Mouse (Mus musculus): ENCODE measurements around the gene Cnga4.

DNA sequence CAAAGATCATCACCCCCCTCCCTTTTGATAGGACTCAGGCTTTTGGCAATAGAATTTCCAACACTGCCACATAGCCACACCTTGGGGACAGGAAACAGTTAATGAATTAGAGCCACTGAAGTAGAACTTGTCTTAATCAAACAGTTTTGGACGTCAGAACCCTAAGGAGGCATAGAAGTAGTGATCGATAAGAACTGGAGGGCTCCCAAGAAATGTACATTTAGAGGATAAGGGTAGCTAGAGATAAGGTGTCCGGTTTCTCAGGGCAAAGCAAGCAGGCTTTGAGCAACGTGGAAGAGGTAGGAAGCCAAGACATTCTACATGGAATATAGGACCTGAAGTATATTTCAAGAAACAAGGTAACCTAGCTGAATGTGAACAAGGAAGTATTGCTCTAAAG lies 37.1 kb downstream of the Cnga4 start:
- no peak for TF ChIP-seq CTCF (IDR thresholded peaks at IDR 0.05; ENCODE audit: insufficient read depth, low read length)
- no peak for TF ChIP-seq POLR2A (IDR thresholded peaks at IDR 0.05; ENCODE audit: borderline replicate concordance, extremely low read depth, low read depth, low read length)

Measured in lung, adult 2 months (tissue).